Mouse (Mus musculus): Measurements from ENCODE around the gene Ccl24. TPM values are rescaled to one million over a fixed set of nuclear protein-coding genes. Genes with fewer than 3 reads are reported as not detected.

The Ccl24 gene
- total and polyA plus RNA-seq, 2 experiments from 2014 or later, result 0.45 TPM; not detected in 1

DNA sequence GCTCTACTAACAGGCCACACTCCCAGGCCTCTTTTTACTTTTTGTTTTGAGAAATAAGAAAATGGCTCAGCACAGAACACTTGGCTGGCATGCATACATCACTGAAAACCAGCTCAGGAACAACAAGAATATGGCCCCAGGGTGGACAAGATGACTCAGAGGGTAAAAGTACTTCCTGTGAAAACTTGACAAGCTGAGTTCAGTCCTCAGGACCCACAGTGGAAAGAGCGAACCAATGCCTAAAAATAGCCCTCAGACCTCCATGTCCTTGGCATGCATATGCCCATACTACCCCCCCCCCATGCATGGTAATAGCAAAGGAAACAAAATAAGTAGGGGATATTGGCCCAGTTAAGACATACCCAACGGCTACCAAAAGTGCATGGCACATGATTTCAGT lies 42.9 kb downstream of the Ccl24 start:
- 47% methylated on average over 2 of the region's 2 CpGs for WGBS
- ATAC-seq (ENCODE audit: insufficient read depth, low read depth) (no peak), DNase-seq (ENCODE audit: low spot score) (no peak)
- Histone ChIP-seq H3K27me3 (ENCODE audit: control insufficient read depth, insufficient read depth, low read length) (no peaks in the 10 kb centered on the region), H3K4me1 (ENCODE audit: control insufficient read depth, insufficient read depth) (peaks cover 28% of the 10 kb centered on the region), H3K4me3 (ENCODE audit: low read depth, low read length) (no peak overlapping the region), H3K27ac (ENCODE audit: low read depth) (no peak overlapping the region), H3K36me3 (replicated peaks; ENCODE audit: control insufficient read depth, insufficient read depth, low read length) (no peaks in the 10 kb centered on the region), H3K9me3 (replicated peaks; ENCODE audit: control insufficient read depth, low read length) (no peaks in the 10 kb centered on the region), H3K4me2 (ENCODE audit: low read depth, low read length) (no peak overlapping the region), H3K9ac (replicated peaks; ENCODE audit: low read depth, low read length) (no peak overlapping the region)
- TF ChIP-seq EP300 (IDR thresholded peaks at IDR 0.05; ENCODE audit: low read depth) (no peak), CTCF (IDR thresholded peaks at IDR 0.05; ENCODE audit: low read depth) (no peak)

DNA sequence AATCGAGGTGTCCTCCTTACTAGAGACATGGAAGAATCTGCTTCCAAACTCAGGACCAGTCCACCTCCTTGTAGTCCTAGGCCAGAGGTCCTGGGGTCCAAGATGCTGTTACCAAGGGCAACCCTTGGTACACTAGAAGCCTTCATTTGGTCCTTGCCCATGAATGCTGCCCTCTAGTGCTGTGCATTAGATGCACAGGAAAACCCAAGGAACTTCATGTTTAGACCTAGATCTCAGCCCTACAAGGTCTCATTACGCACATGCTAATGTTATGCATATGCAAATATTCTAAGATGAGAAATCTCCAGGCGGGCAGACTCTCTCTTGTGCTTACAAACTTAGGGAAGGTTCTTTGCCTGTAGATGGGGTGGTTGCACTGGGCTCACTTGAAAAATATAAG lies 43.5 kb downstream of the Ccl24 start:
- DNase-seq (ENCODE audit: low spot score) (no peak), ATAC-seq (ENCODE audit: insufficient read depth, low read depth) (no peak)
- Histone ChIP-seq H3K27me3 (ENCODE audit: control insufficient read depth, insufficient read depth, low read length) (no peaks in the 10 kb centered on the region), H3K9ac (replicated peaks; ENCODE audit: low read depth, low read length) (no peak overlapping the region), H3K4me1 (ENCODE audit: control insufficient read depth, insufficient read depth) (peaks cover 34% of the 10 kb centered on the region), H3K27ac (ENCODE audit: low read depth) (no peak overlapping the region), H3K36me3 (replicated peaks; ENCODE audit: control insufficient read depth, insufficient read depth, low read length) (no peaks in the 10 kb centered on the region), H3K9me3 (replicated peaks; ENCODE audit: control insufficient read depth, low read length) (no peaks in the 10 kb centered on the region), H3K4me2 (ENCODE audit: low read depth, low read length) (no peak overlapping the region), H3K4me3 (ENCODE audit: low read depth, low read length) (no peak overlapping the region)
- WGBS, result 87% methylated on average over 3 of the region's 3 CpGs
- TF ChIP-seq CTCF (IDR thresholded peaks at IDR 0.05; ENCODE audit: low read depth) (peak; percentile 25), EP300 (IDR thresholded peaks at IDR 0.05; ENCODE audit: low read depth) (no peak)

DNA sequence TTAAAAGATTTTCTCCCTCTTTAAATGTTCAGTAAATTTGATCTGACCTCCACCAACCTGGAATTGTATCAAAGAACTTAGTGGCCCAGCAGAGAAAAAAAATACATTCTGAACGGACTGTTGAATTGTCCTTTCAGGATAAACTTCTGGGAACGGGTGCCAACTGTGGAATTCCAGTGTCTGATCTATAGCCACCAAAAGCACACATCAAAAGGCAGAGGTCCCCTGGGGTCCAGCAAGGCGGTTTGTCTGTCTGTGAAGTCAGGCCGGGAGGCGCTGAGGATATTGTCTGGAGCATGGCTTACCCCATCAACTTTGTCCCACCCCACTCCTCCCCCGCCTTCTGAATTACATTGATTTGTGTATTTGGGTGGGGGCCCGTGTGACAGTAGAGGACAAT lies 44.9 kb downstream of the Ccl24 start:
- Histone ChIP-seq H3K9ac (replicated peaks; ENCODE audit: low read depth, low read length) (no peak overlapping the region), H3K4me1 (ENCODE audit: control insufficient read depth, insufficient read depth) (peaks cover 36% of the 10 kb centered on the region), H3K9me3 (replicated peaks; ENCODE audit: control insufficient read depth, low read length) (no peaks in the 10 kb centered on the region), H3K27ac (ENCODE audit: low read depth) (peak overlapping the region; percentile 10; the same call in 1 of the 2 replicates), H3K4me3 (ENCODE audit: low read depth, low read length) (no peak overlapping the region), H3K27me3 (ENCODE audit: control insufficient read depth, insufficient read depth, low read length) (no peaks in the 10 kb centered on the region), H3K36me3 (replicated peaks; ENCODE audit: control insufficient read depth, insufficient read depth, low read length) (no peaks in the 10 kb centered on the region), H3K4me2 (ENCODE audit: low read depth, low read length) (no peak overlapping the region)
- no peak for ATAC-seq (ENCODE audit: insufficient read depth, low read depth)
- no peak for TF ChIP-seq CTCF (IDR thresholded peaks at IDR 0.05; ENCODE audit: low read depth)
- no peak for TF ChIP-seq EP300 (IDR thresholded peaks at IDR 0.05; ENCODE audit: low read depth)
- WGBS, result 59% methylated on average over 7 of the region's 7 CpGs
- DNase-seq (ENCODE audit: low spot score), result no peak

DNA sequence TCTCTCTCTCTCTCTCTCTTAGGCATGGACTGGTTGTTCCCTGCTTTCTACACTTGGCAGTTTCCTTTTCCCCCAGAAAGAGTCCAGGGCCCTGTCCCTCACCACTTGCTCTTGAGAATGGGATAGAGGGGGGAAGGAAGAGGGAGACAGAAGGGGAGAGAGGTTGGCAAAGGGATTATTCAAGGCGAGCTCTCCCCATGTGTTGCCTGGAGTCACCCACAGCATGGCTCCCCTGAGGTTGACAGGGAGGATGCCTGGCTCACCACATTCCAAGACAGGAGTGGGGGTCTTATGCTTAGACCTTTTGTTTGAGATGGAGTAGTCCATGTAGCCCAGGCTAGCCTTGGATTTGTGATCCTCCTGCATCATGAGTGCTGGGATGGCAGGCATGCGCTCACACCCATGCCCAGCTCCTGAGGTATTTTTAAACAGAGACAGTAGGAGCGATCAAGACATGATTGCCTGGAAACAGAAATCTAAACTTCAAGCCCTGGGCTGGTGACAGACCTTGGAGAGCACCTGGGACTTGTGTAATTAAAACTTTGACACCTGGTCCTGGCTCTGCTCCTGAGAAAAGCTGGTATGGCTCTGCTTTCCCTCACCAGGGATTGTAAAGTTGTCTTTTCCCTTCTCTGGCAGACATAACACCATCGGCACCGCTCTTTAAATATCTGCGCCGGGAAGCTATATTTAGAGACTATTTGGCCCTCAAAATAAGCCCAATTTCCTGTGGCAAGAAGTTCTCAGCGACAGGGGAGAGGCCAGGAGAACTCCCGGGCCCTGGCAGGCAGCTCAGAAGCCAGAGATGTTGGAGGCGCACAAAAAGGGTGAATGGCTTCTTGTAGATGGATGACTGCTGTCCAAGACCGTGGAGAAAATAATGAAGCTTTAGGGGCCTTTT lies 47.9 kb downstream of the Ccl24 start:
- DNase-seq (ENCODE audit: low spot score) (peak; percentile 35), ATAC-seq (ENCODE audit: insufficient read depth, low read depth) (peak; percentile 31; the same call in 1 of the 2 replicates)
- Histone ChIP-seq H3K27me3 (ENCODE audit: control insufficient read depth, insufficient read depth, low read length) (no peaks in the 10 kb centered on the region), H3K27ac (ENCODE audit: low read depth) (peak overlapping the region; percentile 79), H3K9ac (replicated peaks; ENCODE audit: low read depth, low read length) (no peak overlapping the region), H3K36me3 (replicated peaks; ENCODE audit: control insufficient read depth, insufficient read depth, low read length) (no peaks in the 10 kb centered on the region), H3K4me3 (ENCODE audit: low read depth, low read length) (no peak overlapping the region), H3K4me2 (ENCODE audit: low read depth, low read length) (peak overlapping the region; percentile 20; the same call in 1 of the 2 replicates), H3K9me3 (replicated peaks; ENCODE audit: control insufficient read depth, low read length) (no peaks in the 10 kb centered on the region), H3K4me1 (ENCODE audit: control insufficient read depth, insufficient read depth) (peaks cover 39% of the 10 kb centered on the region)
- TF ChIP-seq EP300 (IDR thresholded peaks at IDR 0.05; ENCODE audit: low read depth), result no peak; the same call in 1 of the 2 replicates
- TF ChIP-seq CTCF (IDR thresholded peaks at IDR 0.05; ENCODE audit: low read depth), result no peak
- 13% methylated on average over 11 of the region's 11 CpGs for WGBS

DNA sequence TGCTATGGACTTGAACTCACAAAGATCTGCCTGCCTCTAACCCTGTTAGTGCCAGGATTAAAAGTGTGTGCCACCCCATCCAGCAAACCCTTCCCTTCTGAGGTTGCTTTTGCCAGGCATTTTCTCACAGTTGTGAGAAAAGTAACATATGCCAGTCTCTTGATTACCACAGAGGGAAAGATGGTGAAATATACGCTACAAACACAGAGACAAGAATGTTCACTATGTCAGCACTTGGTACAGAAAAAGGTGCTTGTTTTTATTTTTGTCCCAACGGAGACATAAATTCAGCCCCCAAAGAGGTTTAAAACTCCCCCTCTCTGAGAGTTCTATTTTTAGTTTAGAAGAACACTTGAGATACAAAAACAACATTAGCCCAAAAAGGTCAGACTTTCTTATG lies 48.8 kb downstream of the Ccl24 start:
- H3K9ac ChIP-seq (replicated peaks; ENCODE audit: low read depth, low read length), result no peak overlapping the region
- DNase-seq (ENCODE audit: low spot score), result no peak
- H3K4me2 ChIP-seq (ENCODE audit: low read depth, low read length), result no peak overlapping the region
- H3K36me3 ChIP-seq (replicated peaks; ENCODE audit: control insufficient read depth, insufficient read depth, low read length), result no peaks in the 10 kb centered on the region
- H3K9me3 ChIP-seq (replicated peaks; ENCODE audit: control insufficient read depth, low read length), result no peaks in the 10 kb centered on the region
- H3K27me3 ChIP-seq (ENCODE audit: control insufficient read depth, insufficient read depth, low read length), result no peaks in the 10 kb centered on the region
- TF ChIP-seq EP300 (IDR thresholded peaks at IDR 0.05; ENCODE audit: low read depth) (no peak), CTCF (IDR thresholded peaks at IDR 0.05; ENCODE audit: low read depth) (no peak)
- peak overlapping the region; percentile 79 for H3K27ac ChIP-seq (ENCODE audit: low read depth)
- peaks cover 37% of the 10 kb centered on the region for H3K4me1 ChIP-seq (ENCODE audit: control insufficient read depth, insufficient read depth)
- no peak overlapping the region for H3K4me3 ChIP-seq (ENCODE audit: low read depth, low read length)
- WGBS, result 39% methylated on average over 2 of the region's 2 CpGs
- no peak for ATAC-seq (ENCODE audit: insufficient read depth, low read depth)
